Mouse (Mus musculus): ENCODE measurements around the gene Tbc1d10b.

- TF ChIP-seq CTCF (IDR thresholded peaks at IDR 0.05; ENCODE audit: low read depth), result no peak
- TF ChIP-seq EP300 (IDR thresholded peaks at IDR 0.05; ENCODE audit: low read depth), result peak; percentile 87
Measured at GRCm38 (mm10) chr7:127218670-127219069, 10.4 kb upstream of the Tbc1d10b start.
